Mouse (Mus musculus): ENCODE results near the gene Zfp143.
A peak's percentile ranks its signal among the peaks of the same experiment; 100 is the strongest.
"Not testable (repeated sequence)": the region's sequence is repeated elsewhere in the genome, so short reads cannot be mapped to it uniquely, and the experiment has no call there.

Zfp143 gene

GRCm38 (mm10) chr7:110061199-110061751 lies at the start of gene Zfp143:
Gene Zfp143 (plus strand): TSS chr7:110061217.
- DNase-seq = peak; percentile 99 to 100

GRCm38 (mm10) chr7:110011417-110011816 lies 49.6 kb upstream of the Zfp143 start:
- no peak for DNase-seq

GRCm38 (mm10) chr7:110014272-110014671 lies 46.7 kb upstream of the Zfp143 start:
- DNase-seq = peak; percentile 25 to 40

DNA sequence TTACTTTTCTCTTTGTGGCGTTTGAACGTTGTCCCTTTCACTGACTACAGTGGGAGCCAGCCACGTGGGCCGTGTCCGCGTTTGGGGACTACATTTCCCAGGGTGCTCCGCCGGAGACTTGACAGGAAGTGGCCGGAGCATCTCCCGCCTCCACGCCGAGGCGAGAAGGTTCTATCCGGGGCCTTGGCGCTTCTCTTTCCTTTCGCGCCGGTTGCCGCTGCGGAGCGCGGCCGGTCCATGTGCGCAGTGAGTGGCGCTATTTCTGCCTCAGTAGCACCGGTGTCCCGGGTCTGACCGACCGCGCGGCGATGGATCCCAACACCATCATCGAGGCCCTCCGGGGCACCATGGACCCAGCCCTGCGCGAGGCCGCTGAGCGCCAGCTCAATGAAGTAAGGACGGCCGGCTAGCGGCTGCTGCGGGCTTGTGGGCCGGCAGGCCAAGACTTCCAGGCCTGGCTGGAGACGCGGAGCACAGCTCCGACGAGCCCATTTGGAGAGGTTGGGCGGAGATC lies 42.8 kb upstream of the Zfp143 start, which contains the start of gene Ipo7:
Gene Ipo7 (plus strand): TSS at position 158 of the 514 bp plus-strand sequence.
- DNase-seq = peak; percentile 93

DNA sequence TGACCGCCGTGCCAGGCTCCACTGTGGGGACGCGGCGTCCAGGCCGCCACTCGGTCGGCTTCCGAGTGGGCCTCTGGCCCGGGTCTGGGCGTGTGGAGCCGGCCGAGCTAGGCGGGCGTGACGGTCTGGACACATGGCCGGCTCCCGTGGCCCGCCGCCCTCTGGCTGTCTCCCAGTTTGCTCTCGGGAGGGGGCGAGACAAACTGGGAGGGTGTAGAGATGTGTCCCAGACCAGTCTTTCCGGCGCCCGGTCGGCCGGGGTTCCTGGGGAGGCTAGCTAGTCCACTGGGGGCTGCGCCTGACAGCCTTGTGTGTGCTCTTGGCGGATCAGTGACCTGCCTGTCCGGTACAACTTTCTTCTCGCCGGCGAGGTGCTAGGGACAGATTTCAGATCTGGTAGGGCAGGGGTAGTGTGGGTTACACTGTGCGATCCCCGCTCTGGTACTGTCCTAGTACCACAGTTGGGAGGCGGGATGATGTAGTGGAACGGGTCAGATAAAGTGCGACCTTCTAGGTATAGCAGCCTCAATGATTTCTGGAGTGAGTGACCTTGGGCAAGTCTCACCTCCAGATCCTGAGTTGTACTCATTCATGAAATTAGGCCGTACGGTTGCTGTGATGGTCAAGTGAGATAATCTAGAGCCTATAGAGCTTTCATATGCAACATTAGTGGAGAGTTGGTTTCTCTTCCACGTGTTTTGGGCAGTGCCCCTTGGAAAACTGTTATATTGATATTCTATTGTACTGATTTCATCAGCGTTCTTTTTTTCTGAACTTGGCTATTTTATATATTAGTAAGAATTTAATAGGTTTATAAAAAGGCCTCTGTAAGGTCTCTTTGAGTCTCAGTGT lies 42.2 kb upstream of the Zfp143 start:
- DNase-seq = peak; percentile 38 to 42

DNA sequence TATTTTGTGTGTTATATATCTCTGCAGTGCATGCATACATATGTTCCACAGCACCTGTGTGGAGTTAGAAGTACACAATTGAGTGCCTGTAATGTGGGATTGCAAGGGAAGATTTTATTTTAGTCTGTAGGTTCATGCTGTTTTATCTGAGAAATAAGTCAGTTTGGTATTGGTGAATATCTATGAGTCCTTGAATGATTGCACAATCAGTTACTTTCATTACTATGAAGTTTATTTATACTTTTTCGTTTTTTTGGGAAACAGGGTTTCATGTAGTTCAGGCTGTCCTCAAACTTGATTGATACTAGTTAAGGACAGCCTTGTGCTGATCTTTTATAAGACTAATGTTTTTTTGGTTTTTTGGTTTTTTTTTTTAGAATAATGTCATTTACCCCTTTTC lies 37.5 kb upstream of the Zfp143 start:
- DNase-seq = no peak

DNA sequence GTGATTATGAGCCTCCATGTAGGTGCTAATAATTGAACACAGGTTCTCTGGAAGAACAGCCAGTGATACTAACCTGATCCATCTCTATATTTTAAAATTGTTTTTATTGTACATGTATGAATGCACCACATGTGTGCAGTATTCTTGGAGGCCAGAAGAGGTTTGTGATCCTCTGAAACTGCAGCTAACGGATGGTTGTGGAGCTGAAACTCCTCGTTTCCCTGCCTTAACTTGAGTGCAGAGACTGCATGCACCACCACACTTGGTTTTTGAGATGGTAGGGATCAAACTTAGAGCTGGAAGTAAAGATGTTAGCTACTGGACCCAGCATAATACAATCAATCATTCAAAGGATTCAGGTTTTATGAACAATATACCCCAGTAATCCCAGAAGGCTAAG lies 34.4 kb upstream of the Zfp143 start:
- DNase-seq = no peak

DNA sequence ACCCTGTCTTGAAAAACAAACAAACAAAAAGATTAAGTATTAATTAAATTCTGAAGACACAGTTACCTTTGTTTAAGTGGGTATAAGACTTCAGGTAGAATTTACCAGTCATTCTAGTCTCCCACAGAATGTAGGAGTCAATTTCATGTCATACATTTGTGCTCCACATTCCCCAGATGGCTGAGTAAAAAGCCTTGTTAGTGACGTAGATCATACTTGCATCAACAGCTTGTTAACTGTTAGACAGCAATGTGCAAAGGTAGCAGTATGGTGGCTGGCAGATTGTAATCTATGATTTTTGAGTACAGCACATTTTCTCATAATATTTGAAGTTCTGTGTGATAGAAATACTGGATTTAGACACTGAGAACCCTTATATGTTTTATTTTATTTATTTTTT lies 32.2 kb upstream of the Zfp143 start:
- no peak for DNase-seq

- DNase-seq = no peak
These were observed 30.7 kb upstream of the Zfp143 start for GRCm38 (mm10) chr7:110030342-110030741.

DNA sequence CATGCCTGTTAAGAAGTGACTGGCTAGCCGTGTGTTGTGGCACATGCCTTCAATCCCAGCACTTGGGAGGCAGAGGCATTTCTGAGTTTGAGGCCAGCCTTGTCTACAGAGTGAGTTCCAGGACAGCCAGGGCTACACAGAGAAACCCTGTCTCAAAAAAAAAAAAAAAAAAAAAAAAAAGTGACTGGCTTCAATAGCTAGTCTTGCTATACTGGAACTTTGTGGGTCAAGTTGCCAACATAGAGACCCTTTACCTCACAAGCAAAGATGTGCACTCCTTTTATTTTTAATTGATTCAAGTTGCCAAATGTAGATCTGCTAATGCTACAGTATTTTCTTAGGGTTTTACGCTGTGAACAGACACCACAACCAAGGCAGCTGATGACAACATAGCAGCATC lies 3.3 kb upstream of the Zfp143 start:
- DNase-seq = not testable (repeated sequence)

DNA sequence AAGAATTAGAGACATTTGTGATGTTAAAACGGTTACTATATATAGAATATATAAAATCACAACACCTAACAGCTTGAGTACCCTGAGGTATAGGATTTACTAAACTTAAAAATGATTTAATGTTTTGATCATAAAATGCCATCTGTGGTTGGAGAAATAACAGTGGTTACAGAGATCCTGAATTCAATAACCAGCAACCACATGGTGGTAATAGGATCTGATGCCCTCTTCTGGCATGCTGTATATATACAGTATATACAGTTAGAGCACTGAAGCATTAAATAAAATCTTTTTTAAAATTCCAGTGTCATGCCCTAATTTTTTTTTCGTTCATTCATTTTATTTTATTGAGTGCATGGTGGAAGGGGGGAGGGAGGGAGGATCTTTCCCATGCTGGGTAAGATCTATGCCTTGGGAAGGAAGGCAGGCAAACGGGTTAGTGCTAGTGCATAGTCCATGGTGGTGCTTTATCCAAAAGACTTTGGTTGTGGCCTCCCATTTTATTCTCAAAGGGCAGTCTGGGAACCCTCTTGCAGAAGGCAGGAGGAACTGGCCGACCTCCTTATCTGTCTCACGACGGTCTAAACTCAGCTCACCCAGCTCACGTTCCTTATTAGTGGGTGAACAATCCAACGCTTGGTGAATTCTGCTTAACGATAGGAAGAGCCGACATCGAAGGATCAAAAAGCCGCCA lies 1.8 kb upstream of the Zfp143 start:
- peak in 1 of 2 experiments; percentile 22 for DNase-seq

DNA sequence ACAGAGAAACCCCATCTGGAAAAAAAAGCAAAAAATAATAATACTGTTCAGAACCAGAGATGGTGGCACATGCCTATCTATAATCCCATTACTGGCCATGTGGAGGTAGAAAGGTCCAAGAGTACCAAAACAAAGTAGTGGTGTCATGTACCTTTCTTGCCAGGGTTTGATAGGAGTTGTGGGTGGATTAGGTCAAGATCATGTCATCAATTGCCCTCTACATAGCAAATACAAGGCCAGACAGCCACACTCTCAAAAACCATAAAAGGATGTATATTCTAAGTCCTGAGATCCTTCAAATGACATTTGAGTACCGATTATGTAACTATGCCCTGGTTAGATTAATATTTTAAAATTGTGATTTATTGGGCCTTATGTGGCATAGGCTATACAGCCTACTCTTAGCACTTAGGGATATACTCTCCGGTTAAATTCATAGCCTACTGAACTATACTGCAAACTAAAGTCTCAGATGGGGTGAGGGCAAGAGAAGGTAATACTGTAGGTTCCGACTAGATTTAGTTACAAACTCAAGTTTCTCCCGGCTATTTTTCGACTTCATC lies 830 bp upstream of the Zfp143 start:
- DNase-seq = no peak

DNA sequence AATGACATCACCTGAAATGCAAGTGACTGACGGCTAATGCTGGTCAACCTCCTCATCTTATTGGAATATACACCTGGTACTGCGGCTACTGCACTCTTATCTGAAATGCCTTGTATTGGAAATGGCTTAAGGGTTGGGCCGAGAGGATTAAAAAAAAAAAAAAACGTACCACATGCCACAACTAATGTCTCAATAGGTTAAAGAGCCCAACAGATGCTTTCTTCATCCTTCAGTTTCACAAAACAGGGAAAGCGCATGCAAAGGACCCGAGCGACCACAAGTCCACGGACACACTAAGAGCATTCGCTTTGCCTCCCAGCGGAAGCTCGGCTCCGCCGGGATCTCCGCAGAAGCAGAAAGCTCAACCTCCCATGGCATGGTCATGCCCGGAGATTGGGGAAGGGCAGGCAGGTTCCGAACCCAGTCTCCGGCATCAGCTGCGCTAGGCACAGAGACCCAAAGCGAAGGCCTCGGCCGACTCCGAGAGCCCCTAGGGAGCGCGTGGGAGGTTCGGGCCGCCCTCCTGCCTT lies 283 bp upstream of the Zfp143 start:
- no peak for DNase-seq

DNA sequence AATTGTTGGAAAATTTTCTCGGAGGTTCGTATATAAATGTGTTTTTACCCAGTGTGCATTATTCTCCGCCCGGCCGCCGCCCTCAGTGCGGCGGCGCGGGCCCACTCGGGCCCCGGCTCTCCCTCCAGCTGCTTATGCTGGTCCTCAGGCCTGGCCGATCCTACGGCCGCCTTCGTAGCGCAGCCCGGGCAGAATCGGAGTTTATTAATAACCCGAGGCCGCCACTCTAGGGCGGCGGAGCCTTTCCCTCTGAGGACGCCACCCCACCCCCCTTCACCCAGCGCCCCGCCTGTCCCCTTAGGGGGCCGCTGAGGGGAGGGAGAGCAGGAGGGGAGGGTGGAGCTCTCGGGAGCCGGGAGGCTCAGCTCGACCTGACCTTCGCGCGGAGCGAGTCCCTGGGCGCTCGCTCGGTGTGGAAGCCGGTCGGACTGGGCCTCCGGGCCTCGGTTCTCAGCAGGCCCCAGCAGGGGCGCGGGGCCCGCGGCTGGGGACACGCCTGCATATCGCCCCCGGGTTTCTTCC lies 796 bp downstream of the Zfp143 start:
- DNase-seq = peak; percentile 77 to 83

DNA sequence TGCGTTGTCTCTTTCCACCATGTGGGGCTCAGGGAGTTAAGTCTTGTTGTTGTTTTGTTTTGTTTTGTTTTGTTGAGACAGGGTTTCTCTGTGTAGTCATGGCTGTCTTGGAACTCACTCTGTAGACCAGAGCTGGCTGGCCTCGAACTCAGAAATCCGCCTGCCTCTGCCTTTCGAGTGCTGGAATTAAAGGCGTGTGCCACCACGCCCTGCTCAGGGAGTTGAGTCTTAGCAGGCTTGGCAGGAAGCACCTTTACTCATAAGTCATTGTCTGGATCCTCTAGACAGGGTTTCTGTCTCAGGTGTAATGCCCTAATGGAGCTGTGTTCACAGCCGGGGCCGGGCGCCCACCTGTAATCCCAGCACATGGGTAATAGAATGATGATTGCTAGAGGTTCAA lies 2.7 kb downstream of the Zfp143 start:
- no peak for DNase-seq

- DNase-seq = no peak
These were observed 8.1 kb downstream of the Zfp143 start for GRCm38 (mm10) chr7:110069070-110069469.

DNA sequence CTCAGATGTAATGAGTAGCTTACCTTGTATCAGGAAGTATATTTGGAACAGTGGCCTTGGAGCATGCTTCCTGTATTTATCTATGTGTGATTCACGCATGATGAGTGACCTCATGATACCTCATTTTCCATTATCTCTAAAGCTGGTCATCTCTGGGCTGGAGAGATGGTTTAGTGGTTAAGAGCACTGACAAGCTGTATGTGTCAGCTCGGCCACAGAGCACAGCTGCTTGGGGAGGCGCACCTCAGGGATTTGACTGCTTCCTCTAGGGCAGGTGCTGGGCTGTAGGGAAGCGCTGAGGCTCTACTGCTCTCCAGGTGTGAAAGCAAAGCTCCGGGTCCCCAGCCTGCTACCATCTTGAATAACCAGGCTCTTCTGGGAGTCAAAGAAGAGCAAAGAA lies 17.2 kb downstream of the Zfp143 start:
- no peak for DNase-seq

GRCm38 (mm10) chr7:110083386-110084165 lies 22.6 kb downstream of the Zfp143 start:
- DNase-seq = peak; percentile 64 to 67

DNA sequence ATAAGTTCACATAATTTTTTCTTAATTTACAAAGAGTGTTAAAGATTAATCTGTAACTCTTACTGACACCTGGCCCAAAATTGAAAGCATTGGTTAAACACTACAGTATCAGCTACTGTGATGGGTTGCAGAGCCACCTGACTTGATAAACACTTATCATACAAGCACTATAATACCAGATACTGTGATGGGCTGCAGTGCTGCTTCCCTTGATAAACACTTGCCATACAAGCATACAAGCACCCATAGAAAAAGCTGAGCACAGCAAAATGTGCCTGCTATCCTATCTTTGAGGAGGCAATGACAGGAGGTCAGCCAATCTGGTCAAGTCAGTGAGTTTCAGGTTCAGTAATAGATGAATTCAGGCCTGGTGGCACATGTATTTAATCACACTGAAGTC lies 24.2 kb downstream of the Zfp143 start:
- no peak for DNase-seq

GRCm38 (mm10) chr7:110087914-110088313 lies 26.9 kb downstream of the Zfp143 start:
- DNase-seq = no peak

DNA sequence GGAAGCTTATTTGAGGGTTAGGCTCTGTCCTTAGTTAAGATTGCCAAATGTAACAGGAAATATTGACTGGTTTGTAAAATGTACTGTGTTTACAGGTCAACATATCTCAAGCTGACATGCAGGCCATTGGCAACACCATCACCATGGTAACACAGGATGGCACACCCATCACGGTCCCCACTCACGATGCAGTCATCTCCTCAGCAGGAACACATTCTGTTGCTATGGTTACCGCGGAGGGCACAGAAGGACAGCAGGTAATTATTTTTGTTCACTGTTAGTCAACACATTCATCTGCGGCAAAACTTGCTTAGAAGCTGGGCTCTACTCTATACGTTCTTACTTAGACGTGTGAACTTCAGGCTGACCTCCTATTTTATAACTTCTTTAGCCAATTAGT lies 30.7 kb downstream of the Zfp143 start:
- DNase-seq = peak in 1 of 2 experiments; percentile 16

DNA sequence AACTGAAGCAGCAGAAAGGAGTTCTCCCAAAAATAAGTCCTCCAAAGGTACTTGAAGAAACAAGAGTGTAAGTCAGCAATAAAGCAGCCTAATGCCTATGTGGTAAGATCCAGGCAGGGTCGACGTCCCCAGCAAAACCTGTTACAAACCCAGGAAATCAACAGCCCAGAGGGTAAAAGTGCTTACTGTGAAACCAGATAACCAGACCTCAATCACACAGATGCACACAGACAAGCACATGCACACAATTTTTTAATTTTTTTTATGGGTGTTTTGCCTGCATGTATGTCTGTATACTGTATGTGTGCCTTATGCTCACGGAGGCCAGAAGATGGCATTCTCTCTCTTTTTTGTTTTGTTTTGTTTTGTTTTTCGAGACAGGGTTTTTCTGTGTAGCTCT lies 35.3 kb downstream of the Zfp143 start:
- no peak for DNase-seq
